ENCODE assay signal across 17 mouse cellular contexts in the genomic region with DNA sequence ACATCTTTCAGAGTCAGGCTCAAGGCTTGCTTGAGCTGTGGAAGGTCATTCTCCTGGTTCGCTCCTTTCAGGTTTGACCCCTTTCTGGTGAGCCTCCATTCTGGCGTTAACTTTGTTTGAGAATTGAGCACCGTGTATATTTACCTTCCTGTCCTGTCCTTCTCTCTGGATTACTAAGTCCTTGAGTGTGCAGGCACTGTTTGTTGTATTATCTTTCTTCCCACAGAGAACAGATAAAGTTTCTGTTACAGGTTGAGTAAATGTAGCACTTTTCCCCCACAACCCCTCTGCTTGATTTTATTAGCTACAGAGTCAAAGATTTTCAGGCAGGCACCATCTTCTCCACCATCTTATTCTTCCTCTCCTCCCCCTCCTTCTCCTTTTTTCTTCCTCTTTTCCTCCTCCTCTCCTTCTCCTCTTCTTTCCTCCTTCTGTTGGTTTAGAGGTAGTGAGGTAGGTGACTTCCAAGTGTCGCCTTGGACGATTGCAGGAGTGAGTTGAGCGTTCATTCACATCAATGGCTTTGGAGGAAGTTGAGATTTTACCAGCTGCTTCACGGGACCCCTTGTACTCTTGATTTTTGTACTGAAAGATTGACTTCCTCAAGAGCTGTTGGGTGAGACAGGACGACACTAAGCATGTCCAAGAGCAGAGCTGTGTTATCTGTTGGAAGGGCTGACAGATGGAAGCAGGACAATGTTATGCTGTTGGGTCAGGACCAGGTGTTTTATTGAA. TPM values are rescaled to one million over a fixed set of nuclear protein-coding genes. Genes with fewer than 3 reads are reported as not detected.
DNase-seq lines count a peak whose midpoint lies in the region; ATAC-seq lines count a peak whose summit lies in the region.
"Had no signal": no experiment of that assay in that cellular context is flagged by ENCODE, and none has a peak within 500 bp of the region (broad histone marks: within the 10 kb centered on the region; RNA-seq: fewer than 3 reads in every experiment).

No protein-coding gene starts in this region.

- H3K4me3 ChIP-seq in intestine, embryonic 15.5 days (replicated peaks), result no peak overlapping the region
- H3K4me3 ChIP-seq: embryonic facial prominence, embryonic 12.5 days; midbrain, embryonic 12.5 days; myocyte had no signal

- H3K9ac ChIP-seq in intestine, embryonic 15.5 days, result no peak overlapping the region
- H3K9ac ChIP-seq: embryonic facial prominence, embryonic 12.5 days; midbrain, embryonic 12.5 days had no signal

- no peaks in the 10 kb centered on the region for H3K36me3 ChIP-seq in intestine, embryonic 15.5 days

- no peak overlapping the region for H3K27ac ChIP-seq in intestine, embryonic 15.5 days
- H3K27ac ChIP-seq: embryonic facial prominence, embryonic 12.5 days; hindbrain, postnatal 0 days; kidney, postnatal 0 days; midbrain, embryonic 12.5 days had no signal

- 56% methylated on average over 8 of the region's 8 CpGs for WGBS in intestine, embryonic 15.5 days

- H3K9me3 ChIP-seq in intestine, embryonic 15.5 days, result no peaks in the 10 kb centered on the region
- H3K9me3 ChIP-seq: embryonic facial prominence, embryonic 12.5 days; midbrain, embryonic 12.5 days had no signal

- ATAC-seq in intestine, embryonic 15.5 days, result no peak
- ATAC-seq in megakaryocyte, adult 5-6 weeks (ENCODE audit: poor library complexity, severe bottlenecking), result peak; percentile 6; the same call in 1 of the 2 replicates
- ATAC-seq in frontal cortex, adult (ENCODE audit: low TSS enrichment), result no peak
- ATAC-seq: hindbrain, postnatal 0 days had no signal

- H3K4me2 ChIP-seq in intestine, embryonic 15.5 days (replicated peaks), result 0 out of 2 replicates have a peak overlapping the region, but pooled peaks have one; percentile 9
- H3K4me2 ChIP-seq: embryonic facial prominence, embryonic 12.5 days; midbrain, embryonic 12.5 days had no signal

- H3K4me1 ChIP-seq in intestine, embryonic 15.5 days (replicated peaks), result peaks cover 31% of the 10 kb centered on the region

- no peaks in the 10 kb centered on the region for H3K27me3 ChIP-seq in intestine, embryonic 15.5 days (replicated peaks)
- H3K27me3 ChIP-seq: embryonic facial prominence, embryonic 12.5 days; midbrain, embryonic 12.5 days had no signal

- peak; percentile 61 for DNase-seq in thymus, postnatal 0 days (ENCODE audit: low spot score)
- no peak for DNase-seq in thymus, postnatal 25 days
- no peak for DNase-seq in layer of hippocampus, postnatal 36 days
- no peak for DNase-seq in T-cell, adult 2 months (ENCODE audit: low spot score)
- DNase-seq: adrenal gland, postnatal 10 days; cerebellum, postnatal 25 days; heart, postnatal 10 days; left cerebral cortex, postnatal 4 days; lung, postnatal 14 days had no signal

RNA-seq across cellular contexts. Expression of a gene that starts 5.7 kb away (rescaled TPM):
- polyA plus RNA-seq in thymus, postnatal 0 days (2015; fragmentation: Nextera tagmentation; extraction: Ambion mirVana), result 236 and 254 TPM in 2 replicates
- 44.7 and 53.2 TPM in 2 replicates for polyA plus RNA-seq in intestine, embryonic 15.5 days (2015; fragmentation: Nextera tagmentation; extraction: Ambion mirVana)
- total RNA-seq in megakaryocyte, adult 5-6 weeks (2015), result 133 and 149 TPM in 2 replicates
- total RNA-seq in megakaryocyte, adult 5-6 weeks (2017), result 118 and 136 TPM in 2 replicates
- total RNA-seq in layer of hippocampus, postnatal 36 days (2021), result 10 to 100 TPM; 16.9 to 18.6 TPM

RNA-seq across cellular contexts. Expression of a gene that starts 51.2 kb away (rescaled TPM):
- polyA plus RNA-seq in thymus, postnatal 0 days (2015; fragmentation: Nextera tagmentation; extraction: Ambion mirVana), result 60.9 and 75.9 TPM in 2 replicates
- polyA plus RNA-seq in intestine, embryonic 15.5 days (2015; fragmentation: Nextera tagmentation; extraction: Ambion mirVana), result 84.5 and 98.8 TPM in 2 replicates
- total RNA-seq in megakaryocyte, adult 5-6 weeks (2015), result 188 and 201 TPM in 2 replicates
- 67.0 and 67.8 TPM in 2 replicates for total RNA-seq in megakaryocyte, adult 5-6 weeks (2017)
- 100 to 1,000 TPM; 215 to 216 TPM for total RNA-seq in layer of hippocampus, postnatal 36 days (2021)

Comparison
In these comparisons a context has a peak if more than half of its experiments do, and no peak if none do; other contexts are left out.
1. RNA of a gene that starts 5.7 kb away (total RNA-seq): 118 to 149 TPM in megakaryocyte, adult 5-6 weeks; 16.9 to 18.6 TPM in layer of hippocampus, postnatal 36 days; every median in the first group is over 4 times any median in the second.